Mouse (Mus musculus): ENCODE data around the gene Casz1.

Gene Casz1

GRCm38 (mm10) chr4:148908214-148908681, 104.0 kb downstream of the Casz1 start:
- DNase-seq (ENCODE audit: low spot score) = no peak

DNA sequence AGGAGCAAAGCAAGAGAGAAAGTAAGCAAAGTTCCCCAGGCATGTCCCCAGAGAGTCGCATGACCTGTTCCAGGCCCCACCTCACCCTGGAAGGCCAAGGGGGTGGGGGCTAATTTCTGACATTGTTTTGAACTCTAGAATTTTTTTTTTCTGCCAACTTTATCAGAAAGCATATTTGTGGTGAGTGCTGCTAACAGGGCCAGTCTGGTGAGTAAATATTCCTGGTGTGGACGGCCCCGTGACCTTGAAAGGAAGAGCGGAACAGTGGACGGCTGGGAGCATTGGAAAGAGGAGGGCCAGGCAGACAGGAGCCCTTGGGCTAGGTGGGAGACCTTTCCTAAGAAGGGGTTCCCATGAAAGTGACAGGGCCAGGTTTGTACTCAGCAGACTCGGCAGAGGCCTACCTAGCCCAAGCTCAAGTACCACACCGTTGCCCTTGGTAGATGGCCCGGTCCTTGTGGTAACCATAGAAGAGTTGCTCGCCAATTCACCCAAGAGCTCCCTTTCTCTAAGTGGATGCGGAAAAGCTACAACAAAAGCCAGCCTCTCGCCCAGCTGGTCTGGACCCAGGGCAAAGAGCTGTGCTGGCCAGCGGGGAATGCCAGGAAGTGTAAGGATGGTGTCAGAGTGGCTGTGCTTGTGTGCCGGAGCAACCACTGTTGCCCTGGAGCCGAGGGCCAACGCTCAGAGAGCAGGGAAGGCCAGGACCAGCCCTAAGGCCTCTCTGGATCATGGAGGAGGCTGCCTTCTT, 104.7 kb downstream of the Casz1 start:
- peak; percentile 62 for DNase-seq (ENCODE audit: low spot score)

DNA sequence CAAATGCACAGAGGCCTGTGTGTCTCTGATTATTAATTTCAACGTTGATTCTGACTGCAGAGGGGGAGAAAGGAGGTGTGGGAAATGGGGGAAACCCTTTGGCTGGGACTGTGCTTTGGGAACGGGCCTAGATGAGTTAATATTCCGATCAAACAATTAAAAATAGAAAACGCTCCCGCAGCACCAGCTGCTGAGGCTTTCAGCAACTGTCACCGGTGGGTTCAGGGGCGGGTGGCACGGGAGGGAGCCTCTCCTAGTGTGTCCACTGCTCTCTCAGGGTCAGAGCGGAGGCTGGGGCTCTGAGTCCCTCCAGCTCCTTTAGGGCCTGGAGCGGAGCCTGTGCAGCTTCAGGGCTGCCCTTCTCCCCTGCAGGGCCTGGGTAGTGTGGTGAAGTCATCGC, 105.3 kb downstream of the Casz1 start:
- DNase-seq (ENCODE audit: low spot score) = no peak

DNA sequence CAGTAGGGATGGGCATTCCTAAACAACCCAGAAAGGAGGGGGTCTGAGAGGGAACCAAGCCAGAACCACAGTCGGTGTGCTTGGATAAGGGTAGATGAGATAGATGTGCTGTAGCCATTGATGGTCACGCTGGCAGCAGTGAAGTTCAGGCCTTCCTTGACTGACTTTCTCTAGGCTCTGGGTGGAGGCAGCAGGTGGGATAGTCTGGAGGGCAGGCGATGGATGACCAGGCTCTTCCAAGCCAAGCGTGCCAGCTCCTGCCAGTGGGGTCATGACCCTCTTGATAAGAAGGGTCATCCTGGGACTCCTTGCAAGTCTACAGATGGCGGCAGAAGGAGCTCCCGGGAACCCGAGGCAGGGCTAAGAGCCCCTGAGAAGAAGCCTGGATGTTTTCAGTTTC, 107.9 kb downstream of the Casz1 start:
- DNase-seq (ENCODE audit: low spot score) = no peak

DNA sequence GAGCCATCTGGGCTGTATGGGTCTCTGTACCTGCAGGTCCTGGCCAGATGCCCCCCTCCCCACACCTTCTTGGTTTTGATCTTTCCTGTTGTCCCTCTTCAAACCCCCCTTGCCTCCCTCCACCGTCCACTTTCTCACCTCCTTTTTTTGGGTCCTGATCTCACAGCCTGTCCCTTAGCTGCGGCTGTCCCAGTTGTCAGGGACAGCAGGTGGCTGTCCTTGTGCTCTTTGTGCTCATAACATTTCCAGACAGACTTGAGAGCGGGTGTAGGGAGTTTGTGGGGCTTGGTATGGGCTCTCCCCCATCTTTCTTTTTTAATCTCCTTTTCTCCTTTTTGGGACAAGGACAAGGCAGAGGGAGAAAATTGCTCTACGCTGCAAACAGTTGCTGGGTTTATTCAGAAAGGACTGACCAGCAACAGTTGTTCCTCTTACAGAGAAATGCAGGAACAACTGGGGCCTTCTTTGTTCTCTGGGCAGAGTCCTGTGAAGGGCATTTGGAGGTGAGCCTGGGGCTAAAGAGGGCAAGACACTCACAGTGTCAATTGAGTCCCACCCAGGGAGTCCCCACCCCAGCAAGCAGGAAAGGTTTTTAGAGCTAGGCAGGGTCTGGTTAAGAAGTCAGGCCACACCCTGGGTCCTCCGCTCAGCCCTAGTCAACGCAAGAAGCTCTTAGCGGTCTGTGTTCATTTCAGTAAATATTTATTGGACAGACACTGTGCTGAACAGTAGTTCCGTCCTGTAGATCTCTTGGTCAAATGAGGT, 108.8 kb downstream of the Casz1 start:
- DNase-seq (ENCODE audit: low spot score) = no peak

DNA sequence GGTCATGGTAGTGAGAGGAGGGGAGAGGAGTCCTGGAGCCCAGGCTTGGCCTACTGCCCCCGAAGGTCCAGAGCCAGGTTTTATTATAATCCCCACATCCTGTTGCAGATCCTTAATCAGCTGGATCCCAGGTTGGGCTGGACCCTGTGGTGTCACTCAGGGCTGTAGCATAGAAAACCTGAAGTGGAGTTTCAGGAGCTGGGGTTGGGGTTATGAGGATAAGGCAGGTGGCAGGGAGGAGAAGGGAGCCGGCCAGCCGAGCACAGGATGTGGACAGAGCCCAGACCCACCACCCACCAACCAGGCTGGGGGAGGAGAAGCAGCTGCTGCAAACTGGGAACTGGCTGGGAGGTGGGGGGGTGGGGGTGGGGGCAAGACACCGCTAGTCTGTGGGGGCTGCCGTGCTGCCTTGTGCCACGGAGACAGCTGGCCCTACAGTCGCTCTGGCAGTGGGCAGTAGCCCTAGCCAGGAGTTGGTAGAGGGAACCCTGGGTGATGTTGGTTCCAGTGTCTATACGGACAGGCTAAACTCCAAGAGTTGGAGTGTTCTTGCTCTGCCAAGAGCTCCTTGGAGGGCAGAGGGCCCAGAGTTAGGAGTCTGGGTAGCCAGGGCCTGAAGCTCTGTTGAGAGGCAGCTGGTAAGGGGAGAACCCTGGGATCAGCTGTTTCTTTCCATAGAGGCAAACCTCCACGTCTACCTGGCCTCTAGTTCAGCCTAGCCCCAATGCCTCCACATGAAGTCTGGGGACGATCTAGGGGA, 110.8 kb downstream of the Casz1 start:
- DNase-seq (ENCODE audit: low spot score) = no peak

DNA sequence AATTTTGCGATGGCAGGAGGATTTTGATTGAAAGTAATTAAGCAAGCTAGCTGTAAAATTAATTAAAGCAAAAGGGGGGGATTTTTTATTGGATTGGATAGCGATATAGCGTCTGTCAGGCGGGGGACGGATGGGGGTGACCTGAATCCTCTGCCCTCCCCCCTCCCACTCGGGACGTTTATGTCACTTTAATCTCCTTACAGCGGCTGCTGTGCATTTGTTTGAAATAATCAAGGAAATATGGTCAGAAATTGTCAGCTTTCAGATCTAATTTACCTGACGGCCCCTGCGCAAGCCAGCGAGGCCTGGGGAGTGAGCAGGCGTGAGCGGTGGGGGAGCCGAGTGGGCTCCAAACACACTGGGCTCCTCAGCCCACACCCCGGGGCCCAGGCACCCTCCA, 111.6 kb downstream of the Casz1 start:
- no peak for DNase-seq (ENCODE audit: low spot score)

DNA sequence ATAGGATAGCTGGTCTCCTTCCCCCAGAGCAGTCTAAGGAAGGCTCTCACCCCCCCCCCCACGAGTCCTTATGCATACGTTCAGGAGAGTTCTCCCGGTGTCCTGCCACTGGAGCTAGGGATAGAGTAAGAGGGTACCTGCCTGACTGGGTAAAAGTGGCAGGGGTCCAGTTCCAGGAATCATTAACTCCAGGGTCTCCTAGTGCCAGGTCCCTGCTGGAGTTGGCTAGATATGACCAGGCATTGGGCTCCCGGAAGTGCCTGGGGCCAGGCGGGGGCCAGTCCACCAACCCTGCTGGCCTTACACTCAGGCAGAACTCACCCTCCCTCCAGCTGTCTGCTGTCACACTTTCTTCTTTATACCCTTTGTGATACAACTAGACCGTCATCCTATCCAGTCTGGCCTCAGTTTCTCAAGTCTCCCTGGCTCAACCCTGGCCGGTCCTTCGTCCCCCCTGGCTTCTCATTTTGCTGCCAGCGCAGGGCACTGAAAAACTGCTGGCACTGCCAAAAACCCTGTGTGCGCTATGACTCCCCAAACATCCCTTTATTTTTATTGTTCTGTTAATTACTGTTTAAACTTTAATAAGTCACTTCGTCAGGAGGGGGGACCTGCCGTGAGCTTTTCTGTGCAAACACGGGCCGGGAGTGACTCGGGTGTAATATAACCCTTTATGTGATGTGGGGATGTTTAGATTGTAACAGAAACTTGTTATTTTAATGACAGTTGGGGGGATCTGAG, 114.6 kb downstream of the Casz1 start:
- no peak for DNase-seq (ENCODE audit: low spot score)

GRCm38 (mm10) chr4:148920610-148921009, 116.4 kb downstream of the Casz1 start:
- no peak for DNase-seq (ENCODE audit: low spot score)

DNA sequence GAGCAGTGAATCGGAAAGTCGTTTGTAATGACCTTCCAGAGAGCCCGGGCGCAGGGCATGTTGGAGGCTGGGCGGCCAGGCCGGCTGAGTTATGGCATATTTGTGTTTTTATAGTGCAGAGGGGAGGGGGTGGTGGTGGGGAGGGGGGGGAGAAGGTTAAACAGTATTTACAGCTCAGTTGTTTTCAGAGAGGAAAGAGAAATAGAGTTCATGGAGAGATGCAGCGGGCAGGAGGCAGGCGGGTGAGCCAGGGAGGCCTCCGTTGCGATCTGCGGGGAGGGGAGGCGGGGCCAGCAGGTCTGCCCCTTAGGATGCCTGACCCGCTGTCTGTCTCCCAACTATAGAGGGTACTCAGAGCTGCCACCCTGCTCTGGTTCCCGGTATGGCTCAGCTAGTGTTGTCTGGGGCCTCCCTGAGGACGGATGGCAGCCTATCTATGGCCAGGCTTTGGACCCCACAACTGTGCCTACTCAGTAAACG, 118.0 kb downstream of the Casz1 start:
- no peak for DNase-seq (ENCODE audit: low spot score)

GRCm38 (mm10) chr4:148923414-148923813, 119.2 kb downstream of the Casz1 start:
- no peak for DNase-seq (ENCODE audit: low spot score)

DNA sequence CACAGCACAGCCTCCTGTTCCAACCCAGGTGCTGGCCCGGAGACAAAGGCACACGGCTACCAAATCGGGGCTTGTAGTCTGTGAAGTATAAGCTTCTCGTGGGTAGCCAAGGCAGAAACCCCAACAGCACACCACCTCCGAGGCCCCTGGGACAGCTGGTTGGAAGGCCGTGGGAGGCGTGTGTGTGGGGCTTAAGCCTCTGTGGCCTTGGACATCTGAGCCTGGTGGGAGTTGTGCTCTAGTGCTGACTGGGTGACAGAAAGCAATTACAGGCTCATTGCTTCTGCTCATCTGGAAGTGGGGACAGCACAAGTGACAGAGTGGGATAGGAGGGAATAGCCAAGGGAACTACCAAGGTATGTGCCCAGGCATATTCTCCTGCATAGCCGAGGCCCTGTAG, 119.7 kb downstream of the Casz1 start:
- no peak for DNase-seq (ENCODE audit: low spot score)

DNA sequence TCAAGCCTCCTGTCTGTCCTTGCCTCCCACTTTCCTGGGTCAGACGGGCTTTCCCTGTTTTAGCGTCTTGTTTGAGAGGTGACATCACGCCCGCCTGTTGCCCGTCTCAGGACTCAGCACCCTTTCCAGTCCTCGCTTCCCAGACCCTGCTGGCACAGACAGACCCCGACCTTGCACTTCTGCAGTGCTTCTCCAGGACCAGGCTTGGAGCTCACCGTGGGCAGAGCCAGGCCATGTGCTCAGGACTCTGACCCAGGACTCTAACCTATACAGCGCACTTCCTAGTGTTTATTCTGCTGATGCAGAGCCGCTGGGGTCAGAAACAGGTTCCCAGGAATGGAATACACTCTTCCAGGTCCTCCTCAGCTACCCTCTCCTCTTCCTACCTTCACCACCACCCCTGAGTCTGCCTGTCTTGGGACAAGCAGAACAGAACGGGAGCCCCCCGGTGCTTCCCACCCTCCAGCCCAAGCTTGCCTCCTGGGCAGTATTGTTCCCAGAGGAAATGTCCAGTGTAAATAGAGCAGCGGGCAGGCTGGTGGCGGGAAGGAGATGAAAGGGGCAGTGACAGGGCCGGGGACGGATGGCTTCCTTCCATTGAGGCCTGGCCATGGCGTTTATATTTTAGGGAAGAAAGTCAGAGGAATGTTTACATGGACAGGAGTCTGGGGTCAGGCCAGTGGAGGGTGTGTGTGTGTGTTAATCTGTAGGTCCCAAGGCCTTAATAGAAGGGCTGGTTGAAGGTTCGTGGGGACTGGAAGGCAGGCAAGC, 121.5 kb downstream of the Casz1 start:
- DNase-seq (ENCODE audit: low spot score) = no peak

DNA sequence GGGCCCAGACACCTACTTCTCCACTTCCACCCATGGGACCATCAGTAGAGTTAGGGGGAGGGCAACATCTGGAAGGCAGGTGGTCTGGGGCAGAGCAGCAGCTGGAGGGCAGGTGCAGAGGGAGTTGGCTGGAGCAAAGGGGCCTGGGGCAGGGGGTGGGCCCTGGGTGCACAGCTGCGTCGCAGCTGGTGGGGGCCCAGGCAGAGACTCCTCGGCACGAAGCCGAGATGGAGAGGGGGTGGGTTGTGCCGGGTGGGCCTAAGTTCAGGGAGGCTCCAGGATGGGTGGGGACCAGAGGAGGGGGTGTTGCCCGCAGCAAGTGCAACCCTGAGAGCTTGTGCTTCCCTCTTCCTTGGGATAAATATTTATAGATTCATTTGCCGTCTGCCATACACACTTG, 122.2 kb downstream of the Casz1 start:
- no peak for DNase-seq (ENCODE audit: low spot score)

- DNase-seq (ENCODE audit: low spot score) = no peak
Observed at GRCm38 (mm10) chr4:148928316-148928715, 124.1 kb downstream of the Casz1 start.

- no peak for DNase-seq (ENCODE audit: low spot score)
Observed at GRCm38 (mm10) chr4:148928876-148929275, 124.6 kb downstream of the Casz1 start.

DNA sequence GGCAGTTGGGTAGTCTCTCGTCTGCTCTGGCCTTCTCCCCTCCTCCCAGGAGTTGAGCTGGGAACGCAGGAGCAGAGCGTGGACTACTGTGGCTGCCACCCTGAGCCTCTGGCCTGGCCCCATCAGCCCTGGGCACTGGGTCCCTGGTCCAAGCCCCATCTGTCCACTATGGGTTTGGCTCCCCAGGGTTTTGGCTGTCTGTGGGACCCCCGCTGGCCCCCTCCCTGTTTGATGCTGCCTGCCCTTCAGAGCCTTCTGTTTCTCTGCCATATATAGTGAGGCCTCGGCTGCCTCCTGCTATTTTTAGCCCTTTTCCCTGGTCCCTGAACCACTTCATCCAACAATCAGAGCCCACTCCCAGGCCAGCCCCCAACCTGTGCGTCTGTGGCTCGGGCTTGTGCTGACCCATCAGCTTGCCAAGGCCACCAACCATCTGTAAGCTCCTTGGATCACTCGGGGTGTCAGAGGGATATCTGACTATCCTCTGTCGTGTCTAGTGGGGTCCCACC, 126.5 kb downstream of the Casz1 start:
- no peak for DNase-seq (ENCODE audit: low spot score)

- DNase-seq (ENCODE audit: low spot score) = no peak
Observed at GRCm38 (mm10) chr4:148933109-148933508, 128.9 kb downstream of the Casz1 start.

DNA sequence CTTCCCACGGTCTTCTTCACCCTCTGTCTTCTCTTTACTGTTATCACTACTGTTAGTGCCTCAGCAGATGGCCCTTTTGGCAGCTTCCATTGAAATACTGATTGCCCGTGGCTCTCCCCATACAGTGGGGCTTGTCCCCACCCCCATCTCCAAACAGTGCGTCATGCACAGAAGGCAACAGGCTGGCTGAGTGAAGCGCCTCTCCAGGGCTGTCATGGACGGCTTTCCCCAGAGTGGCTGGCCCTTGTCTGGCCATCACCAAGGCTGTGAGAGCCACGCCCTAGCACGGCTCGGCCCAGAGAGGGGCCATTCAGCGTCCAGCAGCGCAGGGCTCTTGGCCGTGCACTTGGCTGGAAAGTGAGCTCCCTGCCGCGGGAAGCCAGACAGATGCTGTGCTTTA, 131.0 kb downstream of the Casz1 start:
- DNase-seq (ENCODE audit: low spot score) = no peak

GRCm38 (mm10) chr4:148936111-148936510, 131.9 kb downstream of the Casz1 start:
- DNase-seq (ENCODE audit: low spot score) = no peak

- DNase-seq (ENCODE audit: low spot score) = no peak
Observed at GRCm38 (mm10) chr4:148936727-148937126, 132.5 kb downstream of the Casz1 start.
